Mouse (Mus musculus) heart, postnatal 4 days (tissue): Measurements from ENCODE around the gene Dock9. TPM values are rescaled to one million over a fixed set of nuclear protein-coding genes. Genes with fewer than 3 reads are reported as not detected.
"Not testable (repeated sequence)": the region's sequence is repeated elsewhere in the genome, so short reads cannot be mapped to it uniquely, and the experiment has no call there.

Source experiments
- DNase-seq: peaks from one replicate; pipeline ENCODE4 v3.0.0; 2021
- total RNA-seq, 2 experiments: library from RNA; stranded (reverse); gene quantifications; 2 replicates each; pipeline ENCODE4 v1.2.3; 2021

Dock9 gene
- total RNA-seq, 2 experiments from 2014 or later = 28.5 to 30.9 TPM

DNA sequence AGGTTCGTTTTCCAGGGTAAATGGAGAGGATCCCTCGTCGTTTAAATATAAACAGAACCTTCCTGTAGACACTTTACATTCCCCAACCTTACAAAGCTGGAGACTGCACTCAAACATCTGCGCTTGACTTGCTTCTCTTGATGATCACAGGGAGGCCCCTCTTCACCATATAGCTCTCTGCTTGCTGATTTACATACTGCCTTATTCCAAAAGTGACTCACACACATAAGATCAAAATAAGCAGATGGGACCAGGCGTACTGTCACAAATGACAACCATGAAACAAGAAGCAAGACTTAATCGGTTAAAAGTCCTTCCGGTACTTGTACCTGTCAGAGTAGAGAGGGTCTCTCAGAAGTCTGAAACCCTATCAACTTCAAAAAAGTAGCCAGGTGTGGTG is 63.4 kb downstream of the Dock9 start:
- DNase-seq = no peak

DNA sequence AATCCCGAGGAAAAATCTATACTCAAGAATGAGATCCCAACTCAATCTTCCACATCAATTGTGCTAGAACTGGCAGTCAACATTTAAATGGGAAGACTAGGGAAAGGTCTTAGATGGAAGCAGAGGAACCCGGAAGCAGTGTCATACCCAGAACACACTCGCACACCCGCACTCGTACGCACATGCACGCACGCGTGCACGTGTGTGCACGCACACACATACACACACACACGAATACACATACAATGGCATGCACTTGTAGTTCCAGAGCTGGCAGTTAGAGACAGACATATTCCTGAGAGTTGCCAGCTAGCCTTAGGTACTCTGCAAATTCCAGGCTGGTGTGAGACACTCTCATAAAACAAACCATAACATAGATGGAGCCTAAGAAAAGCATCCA is 63.9 kb downstream of the Dock9 start:
- no peak for DNase-seq

DNA sequence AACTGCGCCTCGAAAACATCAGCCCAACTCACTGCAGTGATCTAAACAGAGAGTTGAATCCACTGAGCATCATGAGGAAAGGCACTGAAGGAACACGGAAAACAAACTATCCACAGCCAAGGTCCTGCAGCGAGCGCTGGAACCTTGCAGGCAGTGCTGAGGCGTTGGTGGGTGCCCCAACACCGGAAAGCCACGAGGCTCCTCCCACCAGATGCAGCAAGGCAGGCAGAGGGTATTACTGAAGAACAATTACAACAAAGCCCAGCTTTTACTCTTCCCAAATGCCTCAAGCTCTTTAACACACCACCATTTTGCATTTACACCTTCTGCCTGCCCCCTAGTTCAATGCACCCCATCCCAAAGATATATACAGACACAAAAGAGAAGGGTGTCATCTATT is 65.4 kb downstream of the Dock9 start:
- DNase-seq = no peak

DNA sequence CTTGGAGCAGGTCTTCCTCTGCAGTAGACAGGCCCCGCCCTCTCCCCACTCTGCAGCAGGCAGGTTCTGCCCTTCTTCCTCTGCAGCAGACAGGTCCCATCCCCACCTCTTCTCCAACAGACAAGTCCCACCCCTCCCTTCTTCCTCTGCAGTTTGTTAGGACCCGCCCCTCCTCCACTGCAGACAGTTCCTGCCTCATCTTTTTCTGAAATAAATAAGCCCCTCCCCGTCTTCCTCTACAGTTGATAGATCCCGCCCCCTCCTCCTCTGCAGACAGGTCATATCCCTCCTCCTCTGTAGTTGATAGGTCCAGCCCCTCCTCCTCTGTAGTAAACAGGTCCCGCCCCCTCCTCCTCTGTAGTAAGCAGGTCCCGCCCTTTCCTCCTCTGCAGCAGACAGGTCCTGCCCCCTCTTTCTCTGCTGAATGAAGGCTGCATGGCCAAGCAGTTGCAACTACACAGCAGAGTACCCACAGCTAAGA is 65.9 kb downstream of the Dock9 start:
- DNase-seq = no peak

DNA sequence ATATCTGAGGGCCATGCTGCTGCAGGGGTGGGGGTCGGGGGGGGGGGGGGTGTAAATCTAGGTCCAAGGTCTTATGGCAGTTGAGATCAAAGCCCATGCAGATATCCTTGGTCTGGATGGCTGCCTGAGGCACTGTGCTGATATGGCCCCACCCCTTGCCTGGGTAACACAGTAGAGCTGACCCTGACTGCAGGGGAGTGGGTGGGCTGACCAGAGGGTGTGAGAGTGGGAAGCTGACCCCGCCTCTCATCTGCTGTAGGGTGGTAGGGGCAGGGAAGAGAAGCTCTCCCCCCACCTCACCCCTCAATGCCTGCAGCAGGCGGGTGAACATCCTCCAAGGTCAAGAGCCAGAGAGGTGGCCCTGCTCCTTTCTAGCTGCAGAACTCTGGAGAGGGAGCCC is 66.7 kb downstream of the Dock9 start:
- no peak for DNase-seq

DNA sequence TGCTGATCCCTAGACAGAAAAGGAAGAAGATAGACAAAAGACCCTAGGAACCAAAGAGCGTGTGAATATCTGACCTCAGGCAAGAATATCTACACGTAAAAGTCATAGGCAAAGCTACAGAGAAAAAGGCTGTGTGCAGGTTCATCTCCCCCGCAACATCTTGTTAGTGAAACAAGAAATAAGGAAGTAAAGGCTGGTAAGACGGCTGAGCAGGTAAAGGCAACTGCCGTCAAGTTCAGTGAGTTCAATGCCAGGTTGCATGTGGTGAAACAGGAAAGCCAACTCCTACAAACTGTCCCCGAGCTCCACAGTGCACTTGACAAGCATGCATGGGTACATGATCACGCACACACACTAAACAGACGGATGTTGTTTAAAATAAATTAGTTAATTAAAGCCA is 69.6 kb downstream of the Dock9 start:
- no peak for DNase-seq

DNA sequence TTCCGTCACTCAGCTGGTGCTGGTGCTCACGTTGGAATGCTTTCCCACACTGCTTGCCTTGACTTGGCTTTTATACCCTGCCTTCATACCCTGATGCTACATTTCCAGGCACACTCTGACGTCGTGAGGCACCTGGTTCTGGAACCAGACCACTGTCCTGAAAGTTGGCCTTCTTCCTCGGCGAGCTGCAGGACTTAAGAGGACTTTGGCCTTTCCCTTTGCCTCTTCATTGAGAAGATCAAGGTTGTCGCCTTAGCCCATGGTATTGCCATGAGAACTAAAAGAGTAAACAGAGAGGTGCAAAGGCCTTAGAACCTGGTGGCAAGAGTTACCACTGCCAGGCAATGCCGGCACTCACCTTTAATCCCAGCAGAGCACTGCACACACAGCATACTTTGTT is 73.1 kb downstream of the Dock9 start:
- no peak for DNase-seq

DNA sequence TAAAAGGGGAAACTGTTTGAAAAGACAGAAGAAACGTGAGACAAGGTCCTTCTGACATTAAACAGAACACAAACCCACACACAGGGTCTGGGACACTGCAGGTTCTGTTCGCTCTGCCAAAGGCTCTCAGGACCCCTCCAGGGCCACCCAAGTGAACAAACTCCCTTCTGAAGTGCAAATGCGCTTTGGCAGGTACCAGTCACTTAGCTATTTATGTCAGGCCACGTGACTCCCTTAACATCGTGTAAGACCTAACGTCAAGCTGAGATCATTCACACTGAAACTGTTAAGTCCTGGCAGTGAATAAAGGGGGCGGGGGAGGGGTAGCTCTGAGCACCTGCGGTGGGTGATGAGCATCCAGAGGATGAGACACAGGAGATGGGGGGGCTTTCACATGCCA is 74.9 kb downstream of the Dock9 start:
- DNase-seq = no peak

DNA sequence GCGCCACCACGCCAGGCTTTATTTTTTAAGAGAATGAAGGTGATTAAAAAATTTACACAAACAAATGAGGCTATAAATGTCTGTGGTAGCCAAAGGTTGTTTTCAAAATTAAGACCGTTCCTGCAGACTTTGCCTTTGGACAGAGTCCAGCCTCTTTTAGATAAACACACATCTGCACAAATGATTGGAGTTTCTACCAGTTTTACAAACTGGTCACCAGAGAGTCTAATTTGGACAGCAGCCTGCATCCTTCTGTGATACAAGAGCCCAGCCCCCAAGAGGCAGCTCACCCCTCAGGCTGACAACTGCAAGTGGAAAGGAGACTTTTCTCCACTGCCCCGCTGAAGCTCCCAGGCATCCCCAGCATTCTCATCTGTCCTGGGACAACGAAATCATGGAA is 76.2 kb downstream of the Dock9 start:
- peak; percentile 31 for DNase-seq

DNA sequence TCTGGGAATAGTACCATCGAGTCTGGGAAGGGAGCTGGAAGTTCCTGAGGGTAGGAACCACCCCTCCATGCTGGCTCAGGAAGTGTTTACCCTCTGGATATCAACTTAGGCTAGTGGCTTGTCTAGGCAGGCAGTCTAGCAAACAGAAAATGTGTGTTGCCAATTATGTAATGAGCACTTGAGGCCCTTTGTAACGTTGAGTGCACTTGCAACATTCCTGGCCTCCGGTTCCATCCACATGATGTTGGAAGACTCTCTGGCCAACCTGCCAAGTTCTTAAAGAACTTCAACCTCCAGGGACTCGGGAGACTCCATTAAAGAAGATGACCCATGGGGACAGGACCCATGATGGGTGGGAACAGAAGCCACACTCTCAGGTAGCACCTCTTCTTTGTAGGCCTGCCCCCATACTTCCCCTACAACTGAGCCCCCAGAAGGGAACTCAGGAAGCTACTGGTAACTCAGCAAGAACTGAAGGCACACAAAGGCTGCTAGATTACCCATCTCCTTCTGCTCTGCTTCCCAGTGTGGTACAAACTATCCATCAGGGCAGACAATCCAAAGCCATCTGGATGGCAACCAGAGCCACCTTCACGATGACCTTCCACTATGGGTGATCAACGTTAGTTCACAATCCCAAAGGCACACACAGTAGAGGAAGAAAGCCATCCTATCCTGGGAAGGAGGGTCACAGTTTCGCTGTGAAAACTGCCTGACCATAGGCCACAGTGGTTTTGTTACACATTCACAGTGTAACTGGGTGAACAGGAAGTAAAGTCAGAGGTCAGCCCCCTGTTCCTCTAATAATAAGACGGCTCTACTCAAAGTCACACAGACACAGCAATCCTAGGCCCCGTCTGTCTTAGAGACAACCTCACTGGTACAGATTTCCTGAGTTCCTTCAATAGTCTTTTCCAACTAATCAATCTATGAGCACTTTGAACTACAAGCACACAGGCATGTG is 77.7 kb downstream of the Dock9 start:
- DNase-seq = peak; percentile 32

DNA sequence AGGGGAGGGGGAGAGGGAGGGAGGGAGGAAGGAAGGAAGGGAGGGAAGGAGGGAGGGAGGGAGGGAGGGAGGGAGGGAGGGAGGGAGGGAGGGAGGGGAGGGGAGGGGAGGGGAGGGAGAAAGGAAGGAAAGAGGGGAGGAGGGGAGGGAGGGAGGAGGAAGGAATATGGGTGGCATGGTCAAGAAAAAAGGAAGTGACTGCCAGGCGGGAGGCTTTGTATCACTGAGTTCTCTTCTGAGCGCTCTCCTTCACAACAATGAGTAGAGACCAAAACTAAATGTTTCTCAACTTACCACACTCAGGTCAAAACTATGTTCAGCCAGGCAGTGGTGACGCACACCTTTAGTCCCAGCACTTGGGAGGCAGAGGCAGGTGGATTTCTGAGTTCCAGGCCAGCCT is 82.8 kb downstream of the Dock9 start:
- DNase-seq = not testable (repeated sequence)

DNA sequence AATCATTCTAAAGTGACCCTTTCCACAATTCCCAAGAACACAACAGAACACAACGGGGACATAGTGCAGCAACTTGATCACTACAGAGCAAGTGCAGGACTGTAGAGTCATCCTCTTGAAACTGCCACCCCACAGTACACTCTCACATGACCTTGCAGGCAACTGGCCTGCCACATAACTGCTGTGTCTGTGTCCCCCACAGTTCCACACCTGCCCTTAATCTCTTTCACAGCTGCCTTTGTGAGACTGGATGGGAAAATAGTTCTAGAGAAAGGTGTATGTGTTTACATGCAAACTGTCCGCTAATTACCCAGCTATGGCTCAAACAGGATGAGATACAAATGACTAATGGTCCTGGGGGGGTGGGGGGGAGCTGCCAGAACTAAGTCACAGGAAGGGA is 83.4 kb downstream of the Dock9 start:
- no peak for DNase-seq

DNA sequence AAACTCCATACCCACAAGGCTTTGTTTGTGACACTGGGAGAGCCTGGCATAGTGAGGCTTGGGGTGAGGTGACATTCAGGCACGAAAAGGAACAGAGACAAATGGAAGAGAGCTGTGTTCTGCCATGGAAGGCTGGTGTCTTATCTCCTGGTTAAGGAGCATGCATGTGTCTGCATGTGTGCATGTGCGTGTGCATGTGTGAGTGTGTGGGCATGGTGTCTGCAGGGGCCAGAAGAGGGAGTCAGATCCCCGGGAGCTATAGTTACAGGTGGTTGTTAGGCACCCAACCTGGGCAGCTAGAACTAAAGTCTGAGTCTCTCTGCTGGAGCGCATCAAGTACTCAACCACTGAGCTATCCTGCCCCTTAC is 83.8 kb downstream of the Dock9 start:
- DNase-seq = no peak

DNA sequence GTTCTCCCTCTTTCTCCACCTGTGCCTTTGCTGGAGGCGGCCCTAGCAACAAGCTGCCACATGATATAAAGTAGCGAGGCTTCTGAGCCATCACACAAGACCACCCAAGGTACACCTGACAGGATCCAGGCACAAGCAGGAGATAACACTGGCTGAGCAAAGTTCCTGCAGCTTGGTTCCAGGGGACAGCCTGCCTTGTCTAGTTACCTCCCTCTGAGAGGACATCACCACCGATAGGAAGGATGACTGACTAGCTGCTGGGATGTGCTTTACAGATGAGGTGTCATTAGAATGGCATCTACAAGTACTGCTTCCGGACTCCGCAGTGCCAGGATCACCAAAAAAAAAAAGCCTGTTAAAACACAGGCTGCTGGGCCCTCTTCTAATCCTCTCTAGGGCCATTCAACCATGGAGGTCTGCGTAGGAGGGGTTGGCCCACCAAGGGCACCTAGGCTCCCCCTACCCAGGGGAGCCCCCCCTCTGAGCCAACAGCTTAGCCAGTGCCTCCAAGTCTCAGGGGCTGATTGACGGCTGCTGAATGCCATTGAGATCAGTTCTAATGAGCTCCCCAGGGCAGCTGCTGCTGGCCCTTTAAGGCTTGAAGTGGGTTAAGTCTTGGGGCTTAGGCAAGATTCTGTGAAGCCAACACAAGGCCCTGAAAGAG is 84.3 kb downstream of the Dock9 start:
- no peak for DNase-seq

DNA sequence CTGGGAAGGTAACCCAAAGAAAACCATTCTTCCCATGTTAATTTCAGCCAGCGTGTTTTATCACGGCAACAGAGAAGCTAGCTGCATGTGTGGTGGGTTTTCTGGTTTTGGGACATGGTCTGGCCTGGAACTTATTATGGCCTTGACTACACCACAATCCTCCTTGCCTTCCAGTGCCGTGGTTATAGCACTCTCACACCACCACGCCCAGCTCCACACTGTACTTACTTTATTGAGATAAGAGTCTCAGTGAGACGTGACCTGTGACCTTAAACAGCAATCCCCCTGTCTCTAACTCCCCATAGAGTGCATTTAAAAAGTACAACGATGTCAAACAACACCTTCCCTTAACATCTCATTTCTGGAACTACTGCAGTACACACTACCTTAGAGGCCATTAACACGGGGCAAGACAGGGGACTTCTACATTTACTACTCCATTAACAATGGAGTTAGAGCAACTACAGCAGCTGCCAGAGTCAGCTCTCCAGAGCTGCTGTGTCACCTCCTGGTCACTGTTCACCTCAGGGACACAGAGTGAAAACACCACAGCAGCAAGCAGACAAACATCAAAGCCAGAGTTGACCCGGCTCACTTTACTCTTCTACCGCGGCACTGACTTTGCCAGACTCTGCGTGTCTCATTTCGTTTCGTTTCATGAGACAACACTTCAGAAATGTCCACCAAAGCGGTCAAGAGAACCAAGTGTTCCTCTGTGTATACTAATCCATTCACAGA is 86.4 kb downstream of the Dock9 start:
- DNase-seq = no peak

DNA sequence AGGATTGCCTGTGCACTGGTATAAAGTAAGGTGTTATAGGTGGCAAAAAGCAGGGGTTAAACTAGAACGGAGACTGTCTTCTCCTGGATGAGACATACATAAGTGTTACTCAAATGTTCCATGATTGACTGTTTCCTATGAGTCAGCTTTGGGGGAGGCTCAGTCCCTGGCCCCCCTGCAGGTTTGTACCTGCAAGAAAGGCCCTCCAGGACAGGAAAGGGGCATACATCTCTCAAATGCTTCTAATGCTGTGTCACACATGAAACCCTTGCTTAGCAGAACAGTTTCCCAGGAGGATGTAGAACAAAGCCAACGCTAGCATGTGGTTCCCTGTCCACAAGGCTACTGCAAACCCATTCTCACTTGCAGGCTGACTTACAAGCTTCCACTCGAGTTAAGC is 87.5 kb downstream of the Dock9 start:
- DNase-seq = no peak

DNA sequence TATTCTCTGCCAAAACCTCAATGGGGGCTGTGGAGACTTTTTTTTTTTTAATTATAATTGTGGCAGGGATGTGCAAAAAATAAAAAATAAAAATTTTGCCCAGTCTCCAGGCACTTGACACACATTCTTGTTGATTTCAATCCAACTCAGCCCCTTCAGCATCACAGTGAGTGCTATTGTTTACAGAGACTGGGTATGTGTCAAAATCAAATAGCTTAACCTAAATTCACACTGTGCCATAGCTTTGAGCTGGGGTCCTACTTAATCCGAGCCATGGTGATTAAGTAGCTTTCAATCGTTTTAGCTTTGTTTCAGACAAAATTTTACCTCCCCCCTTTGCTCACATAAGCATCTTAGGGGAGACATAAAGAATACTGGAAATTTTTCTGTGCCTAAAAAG is 89.4 kb downstream of the Dock9 start:
- no peak for DNase-seq

DNA sequence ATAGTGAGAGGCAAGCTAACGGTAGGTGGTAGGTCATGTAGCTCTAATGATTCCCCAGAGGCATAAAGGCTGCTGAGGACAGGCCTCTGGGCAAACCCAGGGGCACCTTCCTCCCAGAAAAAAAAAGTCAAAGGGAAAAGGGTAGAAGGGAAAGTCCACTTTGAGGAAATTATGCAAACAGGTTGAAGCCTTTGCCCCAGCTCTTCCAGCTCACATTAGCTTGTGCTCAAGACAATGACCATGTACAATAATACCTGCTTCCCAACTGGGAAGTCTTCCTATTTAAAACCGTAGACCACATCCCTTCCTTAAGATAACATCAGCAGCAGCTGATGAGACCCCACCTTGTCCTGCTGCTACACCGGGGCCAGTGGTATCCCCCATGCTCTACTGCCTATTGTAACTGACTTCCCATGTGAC is 91.1 kb downstream of the Dock9 start:
- no peak for DNase-seq

DNA sequence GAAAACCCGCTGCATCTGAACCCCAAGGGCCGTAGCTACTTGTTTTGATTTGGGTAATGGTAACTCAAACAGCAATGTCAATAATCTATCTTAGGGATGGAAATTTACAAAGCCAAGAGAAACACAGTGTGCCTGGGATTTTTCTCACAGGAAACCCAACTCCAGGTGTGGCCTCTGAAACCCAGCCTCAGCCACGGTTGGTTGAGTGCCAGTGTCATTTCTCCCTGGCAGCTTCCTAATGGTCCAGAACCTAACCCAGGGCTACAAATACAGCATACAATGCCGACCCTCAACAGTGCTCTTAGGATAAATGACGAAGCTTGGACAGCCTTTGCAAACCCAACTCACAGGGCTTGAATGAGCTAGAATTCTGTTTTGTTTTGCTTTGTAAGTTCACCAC is 92.0 kb downstream of the Dock9 start:
- DNase-seq = no peak

DNA sequence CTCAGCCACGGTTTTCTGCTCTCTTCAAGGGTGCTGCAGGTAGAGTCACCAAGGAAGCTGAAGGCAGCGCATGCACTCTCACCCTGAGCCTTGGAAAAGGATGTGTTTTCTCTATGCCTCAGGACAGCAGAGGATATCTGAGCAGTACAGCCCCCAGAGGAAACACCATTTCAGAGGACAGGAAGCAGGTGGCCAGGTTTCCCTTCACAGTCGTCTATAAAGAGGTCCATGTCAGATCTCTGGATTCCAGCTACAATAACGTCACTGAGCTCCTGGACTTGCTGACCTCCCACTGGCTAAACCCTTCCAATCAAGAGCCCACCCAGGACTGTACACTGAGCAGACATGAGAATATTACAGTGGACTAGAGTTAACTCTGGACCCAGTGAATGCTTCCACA is 95.1 kb downstream of the Dock9 start:
- no peak for DNase-seq

DNA sequence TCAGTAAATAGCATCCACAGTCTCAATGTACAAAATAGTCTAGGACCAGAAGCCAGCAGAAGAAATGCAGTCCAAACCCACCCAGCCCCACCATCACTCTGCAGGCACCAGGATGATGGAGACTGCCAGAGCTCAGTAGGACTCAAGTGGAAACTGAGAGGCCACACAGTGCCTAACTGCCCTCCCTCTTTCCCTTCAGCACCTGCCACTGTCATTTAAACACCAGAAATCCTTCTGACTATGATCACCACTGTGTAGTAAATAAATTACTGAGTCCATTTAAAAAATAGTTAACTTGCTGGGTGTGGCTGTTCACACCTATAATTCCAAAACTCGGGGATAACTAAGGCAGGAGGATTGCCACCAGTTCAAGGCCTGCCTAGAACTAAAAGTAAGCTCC is 97.6 kb downstream of the Dock9 start:
- DNase-seq = no peak

DNA sequence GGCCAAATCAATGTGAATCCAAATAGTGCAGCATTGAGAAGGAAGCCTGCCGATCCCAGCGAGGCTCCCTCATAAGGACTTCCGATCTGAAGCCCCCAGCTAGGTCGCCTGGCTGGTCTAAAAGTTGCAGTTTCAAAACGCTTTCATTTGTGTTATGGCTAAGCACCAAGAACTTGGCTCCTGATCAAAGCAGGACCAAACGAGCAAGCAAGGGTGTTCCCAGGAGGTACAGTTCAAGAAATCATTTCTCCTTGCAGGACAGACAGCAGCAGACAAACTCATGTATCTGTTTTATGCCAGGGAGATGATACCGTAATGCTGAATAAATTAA is 99.1 kb downstream of the Dock9 start:
- no peak for DNase-seq
